Mouse (Mus musculus) thymus, adult 2 months (tissue): Measurements from ENCODE around the gene Gm20388. TPM values are rescaled to one million over a fixed set of nuclear protein-coding genes. Genes with fewer than 3 reads are reported as not detected.

Experiments
- DNase-seq: peaks from one replicate; pipeline ENCODE4 v3.0.0; 2021
- H3K27ac ChIP-seq: fragments of 200-500 bp; 2 replicates; pipeline ENCODE4 v1.5.1; 2012; ENCODE audit warnings: low read length, control low read depth; ENCODE audit not compliant: control insufficient read depth, insufficient read depth
- H3K27me3 ChIP-seq: fragments of 200-500 bp; 2 replicates; pipeline ENCODE4 v1.6.1; 2012; ENCODE audit warnings: mild to moderate bottlenecking, low read length, moderate library complexity, mixed read lengths; ENCODE audit not compliant: control insufficient read depth, insufficient read depth
- H3K36me3 ChIP-seq: fragments of 200-500 bp; 2 replicates; pipeline ENCODE4 v1.6.1; 2012; ENCODE audit warnings: mild to moderate bottlenecking, low read length, moderate library complexity; ENCODE audit not compliant: control insufficient read depth, insufficient read depth
- H3K4me1 ChIP-seq: fragments of 200-500 bp; replicated peaks from 2 replicates; pipeline ENCODE4 v1.6.1; 2012; ENCODE audit warnings: low read length; ENCODE audit not compliant: control insufficient read depth, insufficient read depth
- H3K4me3 ChIP-seq: fragments of 200-500 bp; 2 replicates; pipeline ENCODE4 v1.5.1; 2012; ENCODE audit warnings: mild to moderate bottlenecking, low read length, control low read depth, moderate library complexity; ENCODE audit not compliant: control insufficient read depth, insufficient read depth
- CTCF ChIP-seq: fragments of 200-500 bp; IDR thresholded peaks from 2 replicates; pipeline ENCODE4 v1.5.1; 2012; ENCODE audit warnings: mild to moderate bottlenecking, control low read depth, low read length, moderate library complexity, borderline replicate concordance; ENCODE audit not compliant: control insufficient read depth, poor library complexity, insufficient read depth; ENCODE audit errors: extremely low read depth
- POLR2A ChIP-seq: fragments of 200-500 bp; IDR thresholded peaks from 2 replicates; pipeline ENCODE4 v1.6.1; 2012; ENCODE audit warnings: mild to moderate bottlenecking, low read length, control low read depth, moderate library complexity; ENCODE audit not compliant: control insufficient read depth, poor library complexity, insufficient read depth; ENCODE audit errors: extremely low read depth
- WGBS: fragments of 180-500 bp; shearing (Covaris S2); methylation state at CpG from one replicate; pipeline ENCODE4 v1.1.7; 2018; 5-methylcytosine and 5-hydroxymethylcytosine counted together
- polyA plus RNA-seq: library from polyadenylated mRNA; depleted of rRNA; stranded (reverse); fragments of >200 nt; gene quantifications from 2 replicates; pipeline ENCODE4 v1.2.3, GENCODE M21; 2012

Gm20388 gene
- polyA plus RNA-seq, 1 experiment = 103 TPM

GRCm38 (mm10) chr8:122707184-122707583, 2796.5 kb downstream of the Gm20388 start:
- TF ChIP-seq POLR2A = no peak
- TF ChIP-seq CTCF = no peak
- H3K4me3 ChIP-seq = no peak overlapping the region
- peak; percentile 37 for DNase-seq
- H3K27me3 ChIP-seq = no peaks in the 10 kb centered on the region
- H3K27ac ChIP-seq = peak overlapping the region; percentile 80
- no peaks in the 10 kb centered on the region for H3K36me3 ChIP-seq
- 32% methylated on average over 4 of the region's 4 CpGs for WGBS
- peaks cover 90% of the 10 kb centered on the region for H3K4me1 ChIP-seq

GRCm38 (mm10) chr8:122709340-122710111, 2798.9 kb downstream of the Gm20388 start:
- Histone ChIP-seq H3K36me3 (no peaks in the 10 kb centered on the region), H3K27ac (peak overlapping the region; percentile 91), H3K27me3 (no peaks in the 10 kb centered on the region), H3K4me1 (peaks cover 95% of the 10 kb centered on the region), H3K4me3 (peak overlapping the region; percentile 50)
- peak; percentile 87 for DNase-seq
- 12% methylated on average over 26 of the region's 26 CpGs for WGBS
- TF ChIP-seq POLR2A (peak; percentile 71), CTCF (peak; percentile 77; the same call in 1 of the 2 replicates)

- Histone ChIP-seq H3K4me1 (peaks cover 90% of the 10 kb centered on the region), H3K27ac (peak overlapping the region; percentile 91), H3K4me3 (no peak overlapping the region), H3K27me3 (no peaks in the 10 kb centered on the region), H3K36me3 (no peaks in the 10 kb centered on the region)
- DNase-seq = no peak
- 26% methylated on average over 3 of the region's 3 CpGs for WGBS
- TF ChIP-seq POLR2A = no peak
- TF ChIP-seq CTCF = no peak
Observed at GRCm38 (mm10) chr8:122711480-122711879, 2800.8 kb downstream of the Gm20388 start.

- Histone ChIP-seq H3K36me3 (no peaks in the 10 kb centered on the region), H3K4me1 (peaks cover 90% of the 10 kb centered on the region), H3K27ac (peak overlapping the region; percentile 91), H3K4me3 (peak overlapping the region; percentile 11), H3K27me3 (no peaks in the 10 kb centered on the region)
- 4% methylated on average over 11 of the region's 11 CpGs for WGBS
- TF ChIP-seq CTCF (no peak), POLR2A (no peak)
- peak; percentile 58 for DNase-seq
Observed at GRCm38 (mm10) chr8:122711891-122712365, 2801.3 kb downstream of the Gm20388 start.

GRCm38 (mm10) chr8:122712411-122713156, 2801.9 kb downstream of the Gm20388 start:
- DNase-seq = peak; percentile 78
- H3K27ac ChIP-seq = peak overlapping the region; percentile 91
- H3K4me1 ChIP-seq = peaks cover 90% of the 10 kb centered on the region

GRCm38 (mm10) chr8:122713157-122713518, 2802.5 kb downstream of the Gm20388 start:
- H3K4me3 ChIP-seq = no peak overlapping the region
- no peak for DNase-seq
- peak overlapping the region; percentile 91 for H3K27ac ChIP-seq
- H3K27me3 ChIP-seq = no peaks in the 10 kb centered on the region
- H3K4me1 ChIP-seq = peaks cover 90% of the 10 kb centered on the region
- no peak for TF ChIP-seq CTCF
- no peak for TF ChIP-seq POLR2A
- H3K36me3 ChIP-seq = no peaks in the 10 kb centered on the region
- 46% methylated on average over 5 of the region's 5 CpGs for WGBS

More at GRCm38 (mm10) chr8:122712411-122713156, 2801.9 kb downstream of the Gm20388 start:
- Histone ChIP-seq H3K27me3 (no peaks in the 10 kb centered on the region), H3K36me3 (no peaks in the 10 kb centered on the region), H3K4me3 (peak overlapping the region; percentile 11)
- no peak for TF ChIP-seq CTCF
- no peak for TF ChIP-seq POLR2A
- 10% methylated on average over 12 of the region's 12 CpGs for WGBS
